Mouse (Mus musculus) kidney, embryonic 16.5 days (tissue): ENCODE measurements around the gene Map4k3. TPM values are rescaled to one million over a fixed set of nuclear protein-coding genes. Genes with fewer than 3 reads are reported as not detected.
A peak's percentile ranks its signal among the peaks of the same experiment; 100 is the strongest.

ENCODE experiments used
- ATAC-seq: fragments of 200-750 bp; cut with Nextera tagmentation; 2 replicates; pipeline ENCODE4 v1.8.0; 2017; ENCODE audit warnings: moderate TSS enrichment; ENCODE audit not compliant: low FRiP score, low TSS enrichment
- H3K27ac ChIP-seq: fragments of 300-500 bp; sonication (generic); 2 replicates; pipeline ENCODE4 v1.5.1; 2014; ENCODE audit warnings: low read length
- H3K27me3 ChIP-seq: fragments of 300-500 bp; sonication (generic); 2 replicates; pipeline ENCODE4 v1.6.1; 2014; ENCODE audit warnings: low read length, control low read depth, mixed read lengths; ENCODE audit not compliant: insufficient read depth
- H3K36me3 ChIP-seq: fragments of 300-500 bp; sonication (generic); 2 replicates; pipeline ENCODE4 v1.6.1; 2014; ENCODE audit warnings: low read length, control low read depth, mixed read lengths; ENCODE audit not compliant: insufficient read depth
- H3K4me1 ChIP-seq: fragments of 300-500 bp; sonication (generic); 2 replicates; pipeline ENCODE4 v1.6.1; 2014; ENCODE audit warnings: low read length, control low read depth, mixed read lengths; ENCODE audit not compliant: insufficient read depth
- H3K4me2 ChIP-seq: fragments of 300-500 bp; sonication (generic); replicated peaks from 2 replicates; pipeline ENCODE4 v1.6.1; 2014; ENCODE audit warnings: low read depth, low read length
- H3K4me3 ChIP-seq: fragments of 300-500 bp; sonication (generic); 2 replicates; pipeline ENCODE4 v1.5.1; 2014; ENCODE audit warnings: mild to moderate bottlenecking, low read length
- H3K9ac ChIP-seq: fragments of 300-500 bp; sonication (generic); replicated peaks from 2 replicates; pipeline ENCODE4 v1.6.1; 2014; ENCODE audit warnings: low read length
- H3K9me3 ChIP-seq: fragments of 300-500 bp; sonication (generic); 2 replicates; pipeline ENCODE4 v1.6.1; 2016; ENCODE audit warnings: low read length, control low read depth
- WGBS: fragments of 180-500 bp; shearing (Covaris S2); extraction: QIAGEN DNeasy Blood & Tissue Kit; methylation state at CpG from one replicate; pipeline ENCODE4 v1.1.7; 2014; 5-methylcytosine and 5-hydroxymethylcytosine counted together
- polyA plus RNA-seq: library from polyadenylated mRNA; unstranded; fragments of >200 nt; fragmentation: Nextera tagmentation; extraction: Ambion mirVana; gene quantifications from 2 replicates; pipeline ENCODE4 v1.2.1, GENCODE M21; 2015

Map4k3 gene
- polyA plus RNA-seq, 1 experiment from 2014 or later, result 22.8 TPM

GRCm38 (mm10) chr17:80662836-80663620 lies 65.3 kb downstream of the Map4k3 start:
- no peak overlapping the region for H3K27ac ChIP-seq
- H3K27me3 ChIP-seq, result no peaks in the 10 kb centered on the region
- no peak overlapping the region for H3K9ac ChIP-seq
- no peak overlapping the region for H3K4me3 ChIP-seq
- H3K4me2 ChIP-seq, result no peak overlapping the region
- no peaks in the 10 kb centered on the region for H3K4me1 ChIP-seq
- H3K36me3 ChIP-seq, result 0 out of 2 replicates have a peak, but pooled peaks cover 4% of the 10 kb centered on the region
- no peak for ATAC-seq
- WGBS, result 54% methylated on average over 7 of the region's 7 CpGs
- no peaks in the 10 kb centered on the region for H3K9me3 ChIP-seq

GRCm38 (mm10) chr17:80661896-80662295 lies 66.4 kb downstream of the Map4k3 start:
- WGBS, result 82% methylated on average over 3 of the region's 3 CpGs
- H3K27ac ChIP-seq, result no peak overlapping the region
- no peak for ATAC-seq

GRCm38 (mm10) chr17:80660707-80661380 lies 67.4 kb downstream of the Map4k3 start:
- Histone ChIP-seq H3K36me3 (0 out of 2 replicates have a peak, but pooled peaks cover 4% of the 10 kb centered on the region), H3K4me3 (no peak overlapping the region), H3K4me1 (no peaks in the 10 kb centered on the region), H3K27ac (no peak overlapping the region), H3K9me3 (no peaks in the 10 kb centered on the region), H3K27me3 (no peaks in the 10 kb centered on the region), H3K4me2 (no peak overlapping the region), H3K9ac (no peak overlapping the region)
- 92% methylated on average over 15 of the region's 15 CpGs for WGBS
- no peak for ATAC-seq

More at GRCm38 (mm10) chr17:80661896-80662295, 66.4 kb downstream of the Map4k3 start:
- no peaks in the 10 kb centered on the region for H3K27me3 ChIP-seq
- H3K9ac ChIP-seq, result no peak overlapping the region
- no peak overlapping the region for H3K4me3 ChIP-seq
- H3K36me3 ChIP-seq, result 0 out of 2 replicates have a peak, but pooled peaks cover 4% of the 10 kb centered on the region
- H3K4me1 ChIP-seq, result no peaks in the 10 kb centered on the region
- no peak overlapping the region for H3K4me2 ChIP-seq
- H3K9me3 ChIP-seq, result no peaks in the 10 kb centered on the region

- no peaks in the 10 kb centered on the region for H3K27me3 ChIP-seq
- H3K27ac ChIP-seq, result no peak overlapping the region
- H3K4me2 ChIP-seq, result no peak overlapping the region
- WGBS, result 82% methylated on average over 2 of the region's 2 CpGs
- H3K4me3 ChIP-seq, result no peak overlapping the region
- H3K36me3 ChIP-seq, result peaks cover 6% of the 10 kb centered on the region
- no peaks in the 10 kb centered on the region for H3K9me3 ChIP-seq
- H3K9ac ChIP-seq, result no peak overlapping the region
- H3K4me1 ChIP-seq, result no peaks in the 10 kb centered on the region
- no peak for ATAC-seq
These were observed 68.1 kb downstream of the Map4k3 start for GRCm38 (mm10) chr17:80660234-80660633.

GRCm38 (mm10) chr17:80659821-80660220 lies 68.5 kb downstream of the Map4k3 start:
- Histone ChIP-seq H3K9ac (no peak overlapping the region), H3K4me2 (no peak overlapping the region), H3K4me1 (no peaks in the 10 kb centered on the region), H3K9me3 (no peaks in the 10 kb centered on the region), H3K36me3 (peaks cover 10% of the 10 kb centered on the region), H3K4me3 (no peak overlapping the region), H3K27me3 (no peaks in the 10 kb centered on the region), H3K27ac (no peak overlapping the region)
- 95% methylated on average over 5 of the region's 5 CpGs for WGBS
- ATAC-seq, result no peak

GRCm38 (mm10) chr17:80654323-80654722 lies 74.0 kb downstream of the Map4k3 start:
- H3K4me1 ChIP-seq, result no peaks in the 10 kb centered on the region
- no peak for ATAC-seq
- no peak overlapping the region for H3K4me3 ChIP-seq
- H3K27ac ChIP-seq, result no peak overlapping the region
- H3K4me2 ChIP-seq, result no peak overlapping the region
- WGBS, result 85% methylated on average over 3 of the region's 3 CpGs
- H3K36me3 ChIP-seq, result peaks cover 16% of the 10 kb centered on the region
- no peaks in the 10 kb centered on the region for H3K9me3 ChIP-seq
- no peaks in the 10 kb centered on the region for H3K27me3 ChIP-seq
- no peak overlapping the region for H3K9ac ChIP-seq

- ATAC-seq, result no peak
- peaks cover 28% of the 10 kb centered on the region for H3K36me3 ChIP-seq
- 50% methylated on average over 6 of the region's 6 CpGs for WGBS
These were observed 75.5 kb downstream of the Map4k3 start for GRCm38 (mm10) chr17:80652740-80653139.

GRCm38 (mm10) chr17:80646843-80647242 lies 81.4 kb downstream of the Map4k3 start:
- ATAC-seq, result peak; percentile 91
- WGBS, result 67% methylated on average over 5 of the region's 5 CpGs
- no peak overlapping the region for H3K4me2 ChIP-seq
- H3K27me3 ChIP-seq, result no peaks in the 10 kb centered on the region
- H3K4me3 ChIP-seq, result no peak overlapping the region
- H3K36me3 ChIP-seq, result peaks cover 38% of the 10 kb centered on the region
- H3K27ac ChIP-seq, result no peak overlapping the region
- H3K9ac ChIP-seq, result no peak overlapping the region
- H3K4me1 ChIP-seq, result no peaks in the 10 kb centered on the region
- H3K9me3 ChIP-seq, result no peaks in the 10 kb centered on the region

More at GRCm38 (mm10) chr17:80652740-80653139, 75.5 kb downstream of the Map4k3 start:
- Histone ChIP-seq H3K4me3 (no peak overlapping the region), H3K27ac (no peak overlapping the region), H3K9ac (no peak overlapping the region), H3K9me3 (no peaks in the 10 kb centered on the region), H3K4me1 (no peaks in the 10 kb centered on the region), H3K4me2 (no peak overlapping the region), H3K27me3 (no peaks in the 10 kb centered on the region)

GRCm38 (mm10) chr17:80646131-80646530 lies 82.2 kb downstream of the Map4k3 start:
- ATAC-seq, result no peak
- peaks cover 41% of the 10 kb centered on the region for H3K36me3 ChIP-seq
- 77% methylated on average over 6 of the region's 6 CpGs for WGBS
- H3K9me3 ChIP-seq, result no peaks in the 10 kb centered on the region
- no peaks in the 10 kb centered on the region for H3K4me1 ChIP-seq
- no peak overlapping the region for H3K9ac ChIP-seq
- no peak overlapping the region for H3K4me3 ChIP-seq
- H3K27me3 ChIP-seq, result no peaks in the 10 kb centered on the region
- H3K27ac ChIP-seq, result no peak overlapping the region
- H3K4me2 ChIP-seq, result no peak overlapping the region

- H3K9me3 ChIP-seq, result no peaks in the 10 kb centered on the region
- H3K4me1 ChIP-seq, result no peaks in the 10 kb centered on the region
- no peak overlapping the region for H3K4me2 ChIP-seq
- H3K27ac ChIP-seq, result no peak overlapping the region
- H3K9ac ChIP-seq, result no peak overlapping the region
- 88% methylated on average over 8 of the region's 8 CpGs for WGBS
- no peak for ATAC-seq
- H3K27me3 ChIP-seq, result no peaks in the 10 kb centered on the region
- H3K36me3 ChIP-seq, result peaks cover 42% of the 10 kb centered on the region
- no peak overlapping the region for H3K4me3 ChIP-seq
These were observed 82.6 kb downstream of the Map4k3 start for GRCm38 (mm10) chr17:80645694-80646034.
